Mouse (Mus musculus) brain, embryonic 14.5 days (tissue): ENCODE results near the gene Hebp1.

Source experiments
- CTCF ChIP-seq: fragments of 200-500 bp; IDR thresholded peaks from 2 replicates; pipeline ENCODE4 v1.5.1; 2012; ENCODE audit warnings: inconsistent platforms, mild to moderate bottlenecking, moderate library complexity, borderline replicate concordance; ENCODE audit not compliant: insufficient read depth, insufficient read length; ENCODE audit errors: extremely low read depth
- POLR2A ChIP-seq: fragments of 200-500 bp; IDR thresholded peaks from 2 replicates; pipeline ENCODE4 v1.6.1; 2012; ENCODE audit warnings: mild to moderate bottlenecking, inconsistent platforms, borderline replicate concordance; ENCODE audit not compliant: poor library complexity, insufficient read depth, insufficient read length, severe bottlenecking; ENCODE audit errors: extremely low read depth

- TF ChIP-seq POLR2A (no peak), CTCF (no peak)
Measured at GRCm38 (mm10) chr6:135143151-135143550, 54.7 kb downstream of the Hebp1 start.
